Mouse (Mus musculus) brain, adult 2 months (tissue): ENCODE data around the gene Trim13.
A peak's percentile ranks its signal among the peaks of the same experiment; 100 is the strongest.

Source experiments
- DNase-seq: peaks from one replicate; pipeline ENCODE4 v3.0.0; 2011; ENCODE audit warnings: low read depth, low spot score

Gene Trim13

GRCm38 (mm10) chr14:61613319-61613718, 15.3 kb downstream of the Trim13 start:
- no peak for DNase-seq

- DNase-seq = no peak
Measured at GRCm38 (mm10) chr14:61620371-61620770, 22.3 kb downstream of the Trim13 start.

GRCm38 (mm10) chr14:61635969-61636368, 37.9 kb downstream of the Trim13 start:
- DNase-seq = no peak

GRCm38 (mm10) chr14:61642668-61643067, 44.6 kb downstream of the Trim13 start:
- no peak for DNase-seq

GRCm38 (mm10) chr14:61645547-61645946, 47.5 kb downstream of the Trim13 start:
- DNase-seq = no peak

- peak; percentile 23 for DNase-seq
Measured at GRCm38 (mm10) chr14:61647182-61647880, 49.3 kb downstream of the Trim13 start.

GRCm38 (mm10) chr14:61647881-61648684, 50.0 kb downstream of the Trim13 start:
- peak; percentile 27 for DNase-seq

GRCm38 (mm10) chr14:61648685-61649504, 50.8 kb downstream of the Trim13 start:
- peak; percentile 97 for DNase-seq

- peak; percentile 80 for DNase-seq
Measured at GRCm38 (mm10) chr14:61650291-61650960, 52.4 kb downstream of the Trim13 start.
